Mouse (Mus musculus) hematopoietic multipotent progenitor cell, adult 10-12 weeks (in vitro differentiated cells): Measurements from ENCODE around the gene 4930402F06Rik. TPM values are rescaled to one million over a fixed set of nuclear protein-coding genes. Genes with fewer than 3 reads are reported as not detected.

Experiments
- polyA plus RNA-seq: library from polyadenylated mRNA; stranded (reverse); fragments of >175 nt; gene quantifications from 2 replicates; pipeline ENCODE4 v1.2.3, GENCODE M21; 2012; ENCODE audit warnings: low replicate concordance

Gene 4930402F06Rik
- not detected in 2 replicates for polyA plus RNA-seq

GRCm38 (mm10) chr2:35397096-35397495 lies at the start of gene 4930402F06Rik:
4930402F06Rik (minus strand) TSS chr2:35397175.

GRCm38 (mm10) chr2:35367629-35368028 lies 29.3 kb downstream of the 4930402F06Rik start, which contains the start of gene 4930568D16Rik:
4930568D16Rik (minus strand) TSS chr2:35367729.

GRCm38 (mm10) chr2:35336388-35337280 lies 60.3 kb downstream of the 4930402F06Rik start, which contains the start of gene Stom:
Stom (minus strand) TSS chr2:35336976.

Other genes starting within 250 kb of the 4930402F06Rik start
- gene Rab14, start 196.1 kb downstream of the 4930402F06Rik start, polyA plus RNA-seq = 890 and 3,350 TPM in 2 replicates
- 58.4 and 85.3 TPM in 2 replicates for gene Gsn, start 140.8 kb downstream of the 4930402F06Rik start, polyA plus RNA-seq
- gene Stom, start 60.2 kb downstream of the 4930402F06Rik start, polyA plus RNA-seq = 25.3 and 56.7 TPM in 2 replicates
- gene 4930568D16Rik, start 29.4 kb downstream of the 4930402F06Rik start, polyA plus RNA-seq = not detected in 2 replicates
- 20.3 and 31.2 TPM in 2 replicates for gene Ggta1, start 66.1 kb upstream of the 4930402F06Rik start, polyA plus RNA-seq
- 21.2 and 57.5 TPM in 2 replicates for gene Dab2ip, start 161.1 kb upstream of the 4930402F06Rik start, polyA plus RNA-seq